Mouse (Mus musculus) bone marrow macrophage, adult 2 months (primary cell): ENCODE results near the gene Nsun7.

Experiments
- CTCF ChIP-seq: IDR thresholded peaks from 2 replicates; pipeline ENCODE4 v1.5.1; 2012; ENCODE audit warnings: low read depth, mild to moderate bottlenecking, low read length, moderate library complexity
- POLR2A ChIP-seq: IDR thresholded peaks from 2 replicates; pipeline ENCODE4 v1.6.1; 2012; ENCODE audit warnings: mild to moderate bottlenecking, low read depth, low read length, borderline replicate concordance

DNA sequence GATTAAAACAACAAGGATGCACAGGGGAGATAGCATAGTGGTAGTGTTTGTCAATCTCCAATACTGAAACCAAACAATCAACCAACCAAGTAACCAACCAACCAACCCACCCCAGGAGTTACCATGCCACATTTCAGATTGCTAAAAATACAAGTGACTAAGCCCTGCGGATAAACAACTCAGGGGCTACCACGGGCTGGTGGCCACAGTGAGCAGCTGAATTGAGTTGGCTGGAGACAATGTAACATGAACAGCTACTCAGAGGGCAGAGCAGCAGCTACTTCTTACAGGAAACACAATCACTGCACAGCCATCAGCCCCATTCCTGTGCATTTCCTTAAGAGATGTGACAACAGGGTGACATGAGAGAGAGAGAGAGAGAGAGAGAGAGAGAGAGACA, 84.5 kb downstream of the Nsun7 start:
- TF ChIP-seq CTCF, result no peak
- no peak for TF ChIP-seq POLR2A
